Mouse (Mus musculus): ENCODE measurements around the gene Klhl23.
A peak's percentile ranks its signal among the peaks of the same experiment; 100 is the strongest.

GRCm38 (mm10) chr2:69851427-69852058 lies 29.8 kb downstream of the Klhl23 start:
- peak; percentile 43; the same call in 1 of the 2 replicates for TF ChIP-seq GATA1 (IDR thresholded peaks at IDR 0.05; ENCODE audit: low read length)
- TF ChIP-seq TAL1 (IDR thresholded peaks at IDR 0.05; ENCODE audit: low read length), result no peak

Measured in erythroblast, embryonic 14.5 days (primary cell).